Mouse (Mus musculus) liver, embryonic 13.5 days (tissue): ENCODE measurements around the gene Stag1. TPM values are rescaled to one million over a fixed set of nuclear protein-coding genes. Genes with fewer than 3 reads are reported as not detected.

Experiments
- ATAC-seq: fragments of 200-750 bp; cut with Nextera tagmentation; 2 replicates; pipeline ENCODE4 v1.8.0; 2017; ENCODE audit warnings: low read depth, mild to moderate bottlenecking, moderate number of reproducible peaks, moderate library complexity
- DNase-seq: peaks from one replicate; pipeline ENCODE4 v3.0.0; 2022
- H3K27ac ChIP-seq: fragments of 300-500 bp; sonication (generic); 2 replicates; pipeline ENCODE4 v1.5.1; 2015; ENCODE audit warnings: moderate library complexity, mild to moderate bottlenecking, inconsistent platforms
- H3K27me3 ChIP-seq: fragments of 300-500 bp; sonication (generic); 2 replicates; pipeline ENCODE4 v1.6.1; 2015; ENCODE audit warnings: mild to moderate bottlenecking, inconsistent platforms
- H3K36me3 ChIP-seq: fragments of 300-500 bp; sonication (generic); 2 replicates; pipeline ENCODE4 v1.6.1; 2015; ENCODE audit warnings: mild to moderate bottlenecking, inconsistent platforms
- H3K4me1 ChIP-seq: fragments of 300-500 bp; sonication (generic); replicated peaks from 2 replicates; pipeline ENCODE4 v1.6.1; 2015; ENCODE audit warnings: inconsistent platforms
- H3K4me2 ChIP-seq: fragments of 300-500 bp; sonication (generic); 2 replicates; pipeline ENCODE4 v1.6.1; 2015; ENCODE audit warnings: inconsistent platforms, mild to moderate bottlenecking, moderate library complexity
- H3K4me3 ChIP-seq: fragments of 300-500 bp; sonication (generic); replicated peaks from 2 replicates; pipeline ENCODE4 v1.5.1; 2015; ENCODE audit warnings: mild to moderate bottlenecking, inconsistent platforms
- H3K9ac ChIP-seq: fragments of 300-500 bp; sonication (generic); 2 replicates; pipeline ENCODE4 v1.6.1; 2015; ENCODE audit warnings: mild to moderate bottlenecking, inconsistent platforms
- H3K9me3 ChIP-seq: fragments of 300-500 bp; sonication (generic); replicated peaks from 2 replicates; pipeline ENCODE4 v1.6.1; 2016; ENCODE audit warnings: inconsistent platforms
- WGBS: fragments of 180-500 bp; shearing (Covaris S2); methylation state at CpG from one replicate; pipeline ENCODE4 v1.1.7; 2015; ENCODE audit not compliant: insufficient replicate concordance; 5-methylcytosine and 5-hydroxymethylcytosine counted together
- polyA plus RNA-seq: library from polyadenylated mRNA; unstranded; fragments of >200 nt; fragmentation: Nextera tagmentation; extraction: Ambion mirVana; gene quantifications from 2 replicates; pipeline ENCODE4 v1.2.1, GENCODE M21; 2015

Stag1 gene
- polyA plus RNA-seq, 1 experiment from 2014 or later = 20.0 TPM

DNA sequence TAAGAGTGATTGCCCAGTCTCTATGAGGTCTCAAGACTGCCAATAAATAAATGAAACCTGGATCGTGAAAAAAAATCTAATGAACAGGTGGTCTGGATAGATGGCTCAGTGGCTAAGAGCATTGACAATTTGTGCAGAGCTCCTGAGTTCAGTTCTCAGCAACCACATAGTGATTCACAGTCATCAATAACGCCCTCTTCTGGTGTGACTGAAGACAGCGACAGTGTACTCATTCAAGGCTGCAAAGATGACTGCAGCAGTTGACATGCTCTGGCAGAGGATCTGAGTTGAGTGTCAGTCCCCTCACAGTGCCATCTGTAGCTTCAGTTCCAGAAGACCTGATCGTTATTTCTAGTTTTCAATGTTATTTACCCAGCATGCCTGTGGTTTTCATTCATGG lies 300.4 kb downstream of the Stag1 start:
- Histone ChIP-seq H3K4me3 (no peak overlapping the region), H3K4me1 (no peaks in the 10 kb centered on the region), H3K27me3 (no peaks in the 10 kb centered on the region), H3K4me2 (no peak overlapping the region), H3K9me3 (no peaks in the 10 kb centered on the region), H3K36me3 (peaks cover 12% of the 10 kb centered on the region; the same call in 1 of the 2 replicates), H3K27ac (no peak overlapping the region), H3K9ac (no peak overlapping the region)
- DNase-seq (no peak), ATAC-seq (no peak)
- WGBS = 82% methylated on average over 4 of the region's 4 CpGs

DNA sequence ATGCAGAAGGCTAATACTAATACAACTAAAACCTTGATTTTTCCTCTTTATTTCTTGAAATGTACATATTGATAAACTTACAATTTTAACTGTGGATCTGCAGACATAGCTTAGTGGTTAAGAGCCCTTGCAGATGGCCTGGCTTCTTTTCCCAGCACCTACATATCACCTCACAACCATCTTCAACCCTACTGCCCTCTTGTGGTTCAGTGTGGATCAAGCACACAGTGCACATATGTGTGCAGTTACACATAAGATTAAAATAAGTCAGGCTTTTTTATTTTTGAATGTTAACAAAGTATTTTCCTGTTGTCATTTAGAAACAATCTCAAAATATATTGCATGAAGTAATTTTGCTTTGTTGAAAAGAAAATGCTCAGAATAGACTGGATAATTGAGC lies 312.8 kb downstream of the Stag1 start:
- Histone ChIP-seq H3K9ac (no peak overlapping the region), H3K27me3 (no peaks in the 10 kb centered on the region), H3K9me3 (no peaks in the 10 kb centered on the region), H3K4me3 (no peak overlapping the region), H3K4me1 (no peaks in the 10 kb centered on the region), H3K4me2 (no peak overlapping the region), H3K36me3 (peaks cover 16% of the 10 kb centered on the region), H3K27ac (no peak overlapping the region)
- DNase-seq (peak; percentile 22), ATAC-seq (no peak)

GRCm38 (mm10) chr9:100917111-100917510 lies 319.5 kb downstream of the Stag1 start:
- ATAC-seq (no peak), DNase-seq (peak; percentile 30)
- H3K9me3 ChIP-seq = no peaks in the 10 kb centered on the region
- no peak overlapping the region for H3K4me3 ChIP-seq
- no peak overlapping the region for H3K9ac ChIP-seq
- 0 out of 2 replicates have a peak, but pooled peaks cover 3% of the 10 kb centered on the region for H3K36me3 ChIP-seq
- no peak overlapping the region for H3K4me2 ChIP-seq
- 43% methylated on average over 2 of the region's 2 CpGs for WGBS
- H3K27me3 ChIP-seq = no peaks in the 10 kb centered on the region
- H3K27ac ChIP-seq = no peak overlapping the region
- no peaks in the 10 kb centered on the region for H3K4me1 ChIP-seq

- H3K9me3 ChIP-seq = no peaks in the 10 kb centered on the region
- H3K4me1 ChIP-seq = no peaks in the 10 kb centered on the region
- H3K27me3 ChIP-seq = no peaks in the 10 kb centered on the region
- no peak overlapping the region for H3K4me3 ChIP-seq
- H3K36me3 ChIP-seq = peaks cover 26% of the 10 kb centered on the region
- H3K27ac ChIP-seq = no peak overlapping the region
- DNase-seq = no peak
- no peak for ATAC-seq
- no peak overlapping the region for H3K9ac ChIP-seq
- no peak overlapping the region for H3K4me2 ChIP-seq
- WGBS = 89% methylated on average over 4 of the region's 4 CpGs
These were observed 329.0 kb downstream of the Stag1 start for GRCm38 (mm10) chr9:100926629-100927028.

DNA sequence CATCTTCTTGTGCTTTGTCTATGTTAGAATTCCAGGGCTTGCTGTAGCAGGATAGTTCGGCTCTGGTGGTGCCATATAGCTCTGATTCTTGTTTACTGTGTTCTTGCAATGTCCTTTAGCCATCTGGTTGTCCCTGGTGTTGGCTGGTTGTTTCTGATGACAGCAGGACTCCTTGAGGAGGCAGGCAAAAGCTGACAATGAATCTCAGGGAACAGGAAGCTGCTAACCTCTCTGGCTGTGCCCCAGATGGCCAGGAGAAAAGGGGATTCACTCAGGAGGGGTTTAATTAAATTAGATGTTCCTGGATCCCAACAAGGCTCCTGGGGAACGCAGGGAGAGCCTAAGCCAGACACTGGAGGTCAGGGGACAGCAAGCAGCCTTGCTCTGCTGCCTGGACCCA lies 344.4 kb downstream of the Stag1 start:
- H3K9ac ChIP-seq = no peak overlapping the region
- H3K36me3 ChIP-seq = peaks cover 5% of the 10 kb centered on the region; the same call in 1 of the 2 replicates
- no peak overlapping the region for H3K4me3 ChIP-seq
- WGBS = 62% methylated on average over 2 of the region's 2 CpGs
- no peak overlapping the region for H3K27ac ChIP-seq
- no peak for ATAC-seq
- DNase-seq = no peak
- H3K9me3 ChIP-seq = no peaks in the 10 kb centered on the region
- H3K4me1 ChIP-seq = no peaks in the 10 kb centered on the region; the same call in 1 of the 2 replicates
- no peaks in the 10 kb centered on the region for H3K27me3 ChIP-seq
- no peak overlapping the region for H3K4me2 ChIP-seq

GRCm38 (mm10) chr9:100944677-100945365 lies 347.2 kb downstream of the Stag1 start:
- Histone ChIP-seq H3K27me3 (no peaks in the 10 kb centered on the region), H3K4me1 (no peaks in the 10 kb centered on the region; the same call in 1 of the 2 replicates), H3K9me3 (no peaks in the 10 kb centered on the region), H3K4me2 (no peak overlapping the region), H3K36me3 (peaks cover 8% of the 10 kb centered on the region), H3K27ac (no peak overlapping the region), H3K4me3 (no peak overlapping the region), H3K9ac (no peak overlapping the region)
- 64% methylated on average over 5 of the region's 5 CpGs for WGBS
- peak; percentile 67; the same call in 1 of the 2 replicates for ATAC-seq
- no peak for DNase-seq

- no peak for DNase-seq
- Histone ChIP-seq H3K27ac (no peak overlapping the region), H3K4me2 (no peak overlapping the region), H3K9me3 (no peaks in the 10 kb centered on the region), H3K4me3 (no peak overlapping the region), H3K9ac (no peak overlapping the region), H3K4me1 (no peaks in the 10 kb centered on the region), H3K36me3 (peaks cover 29% of the 10 kb centered on the region), H3K27me3 (no peaks in the 10 kb centered on the region)
- 72% methylated on average over 4 of the region's 4 CpGs for WGBS
- no peak for ATAC-seq
These were observed 353.9 kb downstream of the Stag1 start for GRCm38 (mm10) chr9:100951481-100951880.

DNA sequence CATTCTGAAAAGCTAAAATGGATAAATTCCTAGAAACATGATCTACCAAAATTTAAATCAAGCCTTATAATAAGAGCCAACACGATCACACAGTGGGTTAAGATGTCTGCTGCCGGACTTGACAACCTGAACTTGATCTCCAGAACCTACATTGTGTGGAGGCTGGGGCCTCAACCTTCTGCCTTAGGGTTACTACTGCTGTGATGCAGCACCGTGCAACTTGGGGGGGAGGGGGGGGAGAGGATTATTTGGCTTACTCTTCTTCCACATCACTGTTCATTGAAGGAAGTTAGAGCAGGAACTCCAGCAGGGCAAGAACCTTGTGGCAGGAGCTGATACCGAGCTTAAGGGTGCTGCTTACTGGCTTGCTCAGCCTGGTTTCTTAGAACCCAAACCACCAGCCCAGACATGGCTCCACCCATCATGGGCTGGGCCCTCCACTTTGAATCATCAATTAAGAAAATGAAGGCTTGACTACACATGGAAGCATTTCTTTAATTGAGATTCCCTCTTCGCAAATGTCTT lies 365.4 kb downstream of the Stag1 start:
- 45% methylated on average over 5 of the region's 5 CpGs for WGBS
- H3K9ac ChIP-seq = no peak overlapping the region
- H3K9me3 ChIP-seq = no peaks in the 10 kb centered on the region
- DNase-seq (peak; percentile 50), ATAC-seq (peak; percentile 99)
- no peaks in the 10 kb centered on the region for H3K27me3 ChIP-seq
- H3K27ac ChIP-seq = peak overlapping the region; percentile 35; the same call in 1 of the 2 replicates
- H3K36me3 ChIP-seq = peaks cover 10% of the 10 kb centered on the region; the same call in 1 of the 2 replicates
- H3K4me1 ChIP-seq = peaks cover 25% of the 10 kb centered on the region
- no peak overlapping the region for H3K4me2 ChIP-seq
- H3K4me3 ChIP-seq = no peak overlapping the region

DNA sequence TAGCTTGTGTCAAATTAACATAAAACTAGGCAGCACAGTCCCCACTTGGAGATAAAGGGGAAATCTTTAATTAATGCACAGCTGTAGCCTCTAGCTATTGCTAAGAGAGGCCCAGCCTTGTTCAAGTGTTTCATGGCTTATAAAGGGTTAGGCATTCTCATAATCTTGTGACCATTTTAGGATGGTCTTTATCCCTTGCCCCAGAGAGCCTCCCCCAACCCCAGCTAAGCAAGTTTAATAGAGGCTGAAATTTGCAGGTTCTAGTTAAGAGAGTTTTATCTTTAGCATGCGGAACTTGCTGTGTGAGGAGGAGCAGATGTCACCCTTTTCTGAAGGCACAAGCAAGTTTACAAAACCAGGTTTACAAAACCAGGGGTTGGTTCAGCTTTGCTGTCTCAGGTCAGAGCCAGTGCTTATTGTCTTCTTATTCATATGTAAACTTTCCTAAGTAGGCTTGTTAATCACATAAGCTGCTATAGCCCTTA lies 365.9 kb downstream of the Stag1 start:
- Histone ChIP-seq H3K27ac (peak overlapping the region; percentile 35), H3K9ac (no peak overlapping the region), H3K4me3 (no peak overlapping the region), H3K4me2 (no peak overlapping the region), H3K27me3 (no peaks in the 10 kb centered on the region), H3K9me3 (no peaks in the 10 kb centered on the region), H3K4me1 (peaks cover 25% of the 10 kb centered on the region), H3K36me3 (peaks cover 10% of the 10 kb centered on the region; the same call in 1 of the 2 replicates)
- DNase-seq = no peak
- peak; percentile 52 for ATAC-seq
- 32% methylated on average over 1 of the region's 1 CpGs for WGBS

- no peak overlapping the region for H3K9ac ChIP-seq
- WGBS = 50% methylated on average over 4 of the region's 4 CpGs
- no peak for ATAC-seq
These were observed 366.5 kb downstream of the Stag1 start for GRCm38 (mm10) chr9:100964106-100964505.

GRCm38 (mm10) chr9:100969461-100969860 lies 371.9 kb downstream of the Stag1 start:
- no peak for ATAC-seq
- H3K27me3 ChIP-seq = no peaks in the 10 kb centered on the region
- H3K4me3 ChIP-seq = no peak overlapping the region
- WGBS = 75% methylated on average over 2 of the region's 2 CpGs
- no peak for DNase-seq
- no peaks in the 10 kb centered on the region for H3K36me3 ChIP-seq
- no peak overlapping the region for H3K4me2 ChIP-seq
- H3K9ac ChIP-seq = no peak overlapping the region
- no peak overlapping the region for H3K27ac ChIP-seq
- peaks cover 6% of the 10 kb centered on the region for H3K4me1 ChIP-seq
- no peaks in the 10 kb centered on the region for H3K9me3 ChIP-seq

More at GRCm38 (mm10) chr9:100964106-100964505, 366.5 kb downstream of the Stag1 start:
- Histone ChIP-seq H3K4me3 (no peak overlapping the region), H3K27me3 (no peaks in the 10 kb centered on the region), H3K27ac (no peak overlapping the region), H3K4me2 (no peak overlapping the region), H3K36me3 (peaks cover 7% of the 10 kb centered on the region; the same call in 1 of the 2 replicates), H3K4me1 (peaks cover 25% of the 10 kb centered on the region), H3K9me3 (no peaks in the 10 kb centered on the region)
- no peak for DNase-seq

DNA sequence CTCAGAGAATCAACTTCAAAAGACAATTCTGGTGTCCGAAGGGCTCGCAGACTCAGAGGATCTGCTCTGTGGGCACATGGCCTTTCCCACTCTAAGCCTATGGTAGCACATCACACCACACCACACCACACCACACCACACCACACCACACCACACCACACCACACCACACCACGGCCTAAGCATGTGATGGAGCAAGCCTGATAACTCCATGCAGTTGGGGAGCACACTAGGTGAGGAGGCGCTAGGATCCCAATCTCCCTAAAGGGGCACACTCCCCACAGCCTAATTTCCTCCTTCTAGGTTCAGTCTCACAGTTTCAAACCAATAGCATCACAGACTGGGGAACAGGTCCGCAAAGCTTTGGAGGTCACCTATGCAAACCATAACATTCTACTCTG lies 381.1 kb downstream of the Stag1 start:
- Histone ChIP-seq H3K9me3 (no peaks in the 10 kb centered on the region), H3K27ac (no peak overlapping the region), H3K27me3 (no peaks in the 10 kb centered on the region), H3K36me3 (no peaks in the 10 kb centered on the region), H3K9ac (no peak overlapping the region), H3K4me3 (no peak overlapping the region), H3K4me1 (no peaks in the 10 kb centered on the region), H3K4me2 (no peak overlapping the region)
- ATAC-seq = no peak
- 78% methylated on average over 5 of the region's 5 CpGs for WGBS
- DNase-seq = no peak
